Mouse (Mus musculus) liver, postnatal 0 days (tissue): ENCODE measurements at regions not wholly inside any gene's neighbourhood (a gene's known extent, or its start where the extent isn't known, plus 50 kb on each side); places are given as distances from the start of the nearest gene placed in this dataset.

Experiments used
- ATAC-seq: fragments of 200-750 bp; cut with Nextera tagmentation; 2 replicates; pipeline ENCODE4 v1.8.0; 2017; ENCODE audit warnings: mild to moderate bottlenecking, moderate library complexity
- DNase-seq: peaks from one replicate; pipeline ENCODE4 v3.0.0-alpha.2; 2016
- H3K27ac ChIP-seq: fragments of 300-500 bp; sonication (generic); 2 replicates; pipeline ENCODE4 v1.5.1; 2014; ENCODE audit warnings: antibody characterized with exemption, moderate library complexity, mild to moderate bottlenecking, low read depth
- H3K27me3 ChIP-seq: fragments of 300-500 bp; sonication (generic); 2 replicates; pipeline ENCODE4 v1.6.1; 2014; ENCODE audit warnings: low read length, control low read depth, mixed read lengths; ENCODE audit not compliant: insufficient read depth
- H3K36me3 ChIP-seq: fragments of 300-500 bp; sonication (generic); replicated peaks from 2 replicates; pipeline ENCODE4 v1.6.1; 2014; ENCODE audit warnings: mild to moderate bottlenecking, control low read depth, low read length, moderate library complexity, mixed read lengths; ENCODE audit not compliant: insufficient read depth
- H3K4me1 ChIP-seq: fragments of 300-500 bp; sonication (generic); 2 replicates; pipeline ENCODE4 v1.6.1; 2014; ENCODE audit warnings: antibody characterized with exemption, mild to moderate bottlenecking, control low read depth; ENCODE audit not compliant: insufficient read depth
- H3K4me2 ChIP-seq: fragments of 300-500 bp; sonication (generic); 2 replicates; pipeline ENCODE4 v1.6.1; 2014; ENCODE audit warnings: low read depth, mild to moderate bottlenecking, low read length, moderate library complexity, mixed read lengths
- H3K4me3 ChIP-seq: fragments of 300-500 bp; sonication (generic); 2 replicates; pipeline ENCODE4 v1.5.1; 2014; ENCODE audit warnings: low read depth, low read length
- H3K9ac ChIP-seq: fragments of 300-500 bp; sonication (generic); replicated peaks from 2 replicates; pipeline ENCODE4 v1.6.1; 2014; ENCODE audit warnings: mild to moderate bottlenecking, moderate library complexity
- H3K9me3 ChIP-seq: fragments of 300-500 bp; sonication (generic); 2 replicates; pipeline ENCODE4 v1.6.1; 2016; ENCODE audit warnings: mild to moderate bottlenecking, control low read depth, low read length, mixed read lengths
- CTCF ChIP-seq: sonication (generic); IDR thresholded peaks from 2 replicates; pipeline ENCODE4 v1.5.1; 2016; ENCODE audit warnings: antibody characterized with exemption, low read depth
- EP300 ChIP-seq: IDR thresholded peaks from 2 replicates; pipeline ENCODE4 v1.6.1; 2016; ENCODE audit warnings: antibody characterized with exemption, low read depth, mild to moderate bottlenecking
- WGBS: fragments of 180-500 bp; shearing (Covaris S2); extraction: QIAGEN DNeasy Blood & Tissue Kit; methylation state at CpG from one replicate; pipeline ENCODE4 v1.1.7; 2014; ENCODE audit not compliant: insufficient replicate concordance; 5-methylcytosine and 5-hydroxymethylcytosine counted together

DNA sequence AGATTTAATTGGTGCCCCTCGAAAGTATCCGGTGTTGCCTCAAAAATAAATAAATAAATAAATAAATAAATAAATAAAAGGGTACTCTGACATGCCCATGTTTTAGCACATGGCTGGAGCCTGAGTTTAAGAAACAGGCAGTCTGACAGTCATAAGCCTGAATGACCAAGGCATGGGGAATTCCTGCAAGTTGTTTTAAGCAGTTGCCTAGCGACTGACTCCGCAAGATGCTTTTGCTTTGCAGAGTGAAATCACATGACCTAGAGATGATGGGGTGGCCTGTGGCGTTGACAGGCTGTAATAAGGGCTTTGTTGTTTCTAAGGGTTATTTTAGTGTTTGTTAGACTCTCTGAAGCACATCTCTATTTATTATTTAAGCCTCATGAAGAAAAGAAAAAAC is 83.4 kb upstream of the Ankrd55 start:
- ATAC-seq (no peak), DNase-seq (no peak)
- H3K4me2 ChIP-seq, result no peak overlapping the region
- H3K9ac ChIP-seq, result no peak overlapping the region
- TF ChIP-seq EP300 (no peak), CTCF (no peak)
- H3K27me3 ChIP-seq, result no peaks in the 10 kb centered on the region
- WGBS, result 85% methylated on average over 5 of the region's 5 CpGs
- H3K9me3 ChIP-seq, result no peaks in the 10 kb centered on the region
- H3K4me3 ChIP-seq, result no peak overlapping the region
- no peak overlapping the region for H3K27ac ChIP-seq
- H3K4me1 ChIP-seq, result no peaks in the 10 kb centered on the region
- no peaks in the 10 kb centered on the region for H3K36me3 ChIP-seq

DNA sequence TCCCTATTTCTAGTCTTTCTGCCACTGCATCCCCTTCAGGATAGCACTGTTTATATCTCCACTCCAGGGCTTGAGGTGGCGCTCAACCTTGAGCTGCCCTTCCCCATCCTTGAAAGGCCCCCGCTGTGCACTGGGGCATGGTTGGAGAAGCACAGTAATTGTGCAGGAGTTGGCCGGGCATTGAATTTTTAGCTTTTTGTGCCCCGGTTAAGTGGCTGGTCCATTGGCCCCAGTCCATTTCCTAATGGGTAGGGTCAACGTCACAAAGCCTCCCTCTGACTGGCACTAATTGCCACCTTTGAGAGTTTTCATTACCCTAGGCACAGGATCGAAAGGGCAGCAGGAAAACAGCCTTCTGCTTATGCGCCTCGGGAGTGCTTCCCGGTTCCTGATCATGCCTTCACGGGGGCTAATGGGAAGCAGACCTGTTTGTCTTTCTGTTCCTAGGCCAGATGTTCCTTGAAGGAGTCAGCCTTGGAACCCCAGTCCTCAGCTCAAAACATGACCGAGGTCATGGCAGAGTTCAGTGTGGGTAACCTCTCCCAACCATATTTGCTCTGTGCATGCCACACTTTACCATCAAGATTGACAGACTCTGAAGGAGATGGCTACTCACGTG is 80.5 kb upstream of the Ankrd55 start:
- WGBS, result 80% methylated on average over 12 of the region's 12 CpGs
- TF ChIP-seq EP300 (no peak), CTCF (no peak)
- ATAC-seq, result no peak
- Histone ChIP-seq H3K9me3 (no peaks in the 10 kb centered on the region), H3K36me3 (no peaks in the 10 kb centered on the region), H3K4me3 (no peak overlapping the region), H3K4me1 (no peaks in the 10 kb centered on the region), H3K27ac (no peak overlapping the region), H3K9ac (no peak overlapping the region), H3K27me3 (no peaks in the 10 kb centered on the region), H3K4me2 (no peak overlapping the region)
- no peak for DNase-seq

DNA sequence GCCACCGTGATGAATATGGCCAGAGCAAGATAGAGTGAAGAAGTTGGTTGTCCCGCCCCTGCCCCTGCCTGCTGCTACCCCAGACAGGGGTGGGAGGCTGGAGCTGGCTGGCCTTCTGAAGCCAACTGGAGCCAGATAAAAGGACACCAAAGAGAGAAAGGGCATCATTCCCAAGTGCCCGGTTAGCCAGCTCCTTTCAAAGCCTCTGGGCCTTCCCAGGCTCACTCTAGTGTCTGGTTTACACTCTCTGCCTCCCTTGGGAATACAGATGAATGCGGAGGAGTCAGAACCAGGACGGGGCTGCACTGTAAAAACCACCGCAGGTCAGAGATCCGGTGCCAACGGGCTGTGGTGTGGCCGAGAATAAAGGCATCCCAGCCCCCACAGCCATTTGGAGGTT is 76.4 kb upstream of the Ankrd55 start:
- no peak for ATAC-seq
- Histone ChIP-seq H3K4me2 (no peak overlapping the region), H3K9me3 (no peaks in the 10 kb centered on the region), H3K9ac (no peak overlapping the region), H3K27me3 (no peaks in the 10 kb centered on the region), H3K36me3 (no peaks in the 10 kb centered on the region), H3K4me1 (no peaks in the 10 kb centered on the region), H3K27ac (no peak overlapping the region), H3K4me3 (no peak overlapping the region)
- no peak for DNase-seq
- no peak for TF ChIP-seq CTCF
- no peak for TF ChIP-seq EP300
- WGBS, result 72% methylated on average over 9 of the region's 9 CpGs

GRCm38 (mm10) chr13:112212391-112212790 is 75.9 kb upstream of the Ankrd55 start:
- Histone ChIP-seq H3K9me3 (no peaks in the 10 kb centered on the region), H3K36me3 (no peaks in the 10 kb centered on the region), H3K27me3 (no peaks in the 10 kb centered on the region), H3K27ac (no peak overlapping the region), H3K9ac (no peak overlapping the region), H3K4me1 (no peaks in the 10 kb centered on the region), H3K4me3 (no peak overlapping the region), H3K4me2 (no peak overlapping the region)
- DNase-seq (no peak), ATAC-seq (no peak)
- TF ChIP-seq CTCF (peak; percentile 24; the same call in 1 of the 2 replicates), EP300 (no peak)
- 75% methylated on average over 12 of the region's 12 CpGs for WGBS

GRCm38 (mm10) chr13:112213652-112214081 is 74.6 kb upstream of the Ankrd55 start:
- no peaks in the 10 kb centered on the region for H3K36me3 ChIP-seq
- H3K4me3 ChIP-seq, result no peak overlapping the region
- 81% methylated on average over 17 of the region's 17 CpGs for WGBS
- H3K9ac ChIP-seq, result no peak overlapping the region
- H3K27ac ChIP-seq, result no peak overlapping the region
- no peaks in the 10 kb centered on the region for H3K9me3 ChIP-seq
- no peaks in the 10 kb centered on the region for H3K4me1 ChIP-seq
- no peaks in the 10 kb centered on the region for H3K27me3 ChIP-seq
- H3K4me2 ChIP-seq, result no peak overlapping the region
- ATAC-seq (no peak), DNase-seq (no peak)
- no peak for TF ChIP-seq EP300
- no peak for TF ChIP-seq CTCF

DNA sequence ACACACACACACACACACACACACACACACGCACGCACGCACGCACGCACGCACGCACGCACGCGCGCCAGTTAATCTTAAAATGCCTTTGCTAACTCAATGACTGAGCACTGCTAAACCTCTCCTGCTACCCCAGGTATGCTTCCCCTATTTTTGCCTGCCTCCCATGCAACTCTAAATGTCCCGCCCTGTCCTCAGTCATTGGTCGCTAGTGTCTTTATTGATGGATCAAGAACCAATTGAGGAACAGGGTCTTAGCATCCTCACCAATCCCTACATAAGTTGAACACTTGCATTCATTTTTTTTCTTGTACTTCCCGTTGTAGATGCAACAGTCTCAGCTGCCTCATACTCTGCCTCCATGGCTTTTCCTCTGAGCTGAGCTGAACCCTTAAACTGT is 72.2 kb upstream of the Ankrd55 start:
- H3K4me3 ChIP-seq, result no peak overlapping the region
- H3K9ac ChIP-seq, result no peak overlapping the region
- no peaks in the 10 kb centered on the region for H3K4me1 ChIP-seq
- TF ChIP-seq EP300, result no peak
- TF ChIP-seq CTCF, result no peak
- H3K36me3 ChIP-seq, result no peaks in the 10 kb centered on the region
- no peak for DNase-seq
- no peak overlapping the region for H3K4me2 ChIP-seq
- ATAC-seq, result no peak
- H3K9me3 ChIP-seq, result no peaks in the 10 kb centered on the region
- H3K27ac ChIP-seq, result no peak overlapping the region
- WGBS, result 87% methylated on average over 14 of the region's 14 CpGs
- H3K27me3 ChIP-seq, result no peaks in the 10 kb centered on the region

GRCm38 (mm10) chr13:112218389-112218788 is 69.9 kb upstream of the Ankrd55 start:
- no peak overlapping the region for H3K9ac ChIP-seq
- H3K27me3 ChIP-seq, result no peaks in the 10 kb centered on the region
- H3K27ac ChIP-seq, result no peak overlapping the region
- DNase-seq (no peak), ATAC-seq (no peak)
- WGBS, result 61% methylated on average over 5 of the region's 5 CpGs
- H3K4me1 ChIP-seq, result no peaks in the 10 kb centered on the region
- H3K4me3 ChIP-seq, result no peak overlapping the region
- TF ChIP-seq CTCF (no peak), EP300 (no peak)
- no peak overlapping the region for H3K4me2 ChIP-seq
- H3K36me3 ChIP-seq, result no peaks in the 10 kb centered on the region
- no peaks in the 10 kb centered on the region for H3K9me3 ChIP-seq
